Comparison of ENCODE assay signal across 13 mouse cellular contexts in genomic region chr2:58538196-58538595, GRCm38 (mm10). TPM values are rescaled to one million over a fixed set of nuclear protein-coding genes. Genes with fewer than 3 reads are reported as not detected.
"Had no signal": no experiment of that assay in that cellular context is flagged by ENCODE, and none has a peak within 500 bp of the region (broad histone marks: within the 10 kb centered on the region; RNA-seq: fewer than 3 reads in every experiment).

No protein-coding gene starts in this region.

- DNase-seq: left cerebral cortex, postnatal 4 days; liver; liver, embryonic 13.5 days; liver, postnatal 0 days; lung, adult 18-20 months; lung, adult 2 months; lung, embryonic 14.5 days; lung, postnatal 10 days; lung, postnatal 14 days; lung, postnatal 36 days; lung, postnatal 4 days; midbrain, embryonic 14.5 days had no signal

RNA-seq across cellular contexts. Expression of gene Upp2, which starts 28.9 kb away (rescaled TPM):
- total RNA-seq: megakaryocyte-erythroid progenitor cell, adult 5-6 weeks had no signal
